Mouse (Mus musculus): ENCODE results near the gene Atg2b. TPM values are rescaled to one million over a fixed set of nuclear protein-coding genes. Genes with fewer than 3 reads are reported as not detected.

The Atg2b gene
- polyA plus RNA-seq, 1 experiment, result 31.2 TPM

DNA sequence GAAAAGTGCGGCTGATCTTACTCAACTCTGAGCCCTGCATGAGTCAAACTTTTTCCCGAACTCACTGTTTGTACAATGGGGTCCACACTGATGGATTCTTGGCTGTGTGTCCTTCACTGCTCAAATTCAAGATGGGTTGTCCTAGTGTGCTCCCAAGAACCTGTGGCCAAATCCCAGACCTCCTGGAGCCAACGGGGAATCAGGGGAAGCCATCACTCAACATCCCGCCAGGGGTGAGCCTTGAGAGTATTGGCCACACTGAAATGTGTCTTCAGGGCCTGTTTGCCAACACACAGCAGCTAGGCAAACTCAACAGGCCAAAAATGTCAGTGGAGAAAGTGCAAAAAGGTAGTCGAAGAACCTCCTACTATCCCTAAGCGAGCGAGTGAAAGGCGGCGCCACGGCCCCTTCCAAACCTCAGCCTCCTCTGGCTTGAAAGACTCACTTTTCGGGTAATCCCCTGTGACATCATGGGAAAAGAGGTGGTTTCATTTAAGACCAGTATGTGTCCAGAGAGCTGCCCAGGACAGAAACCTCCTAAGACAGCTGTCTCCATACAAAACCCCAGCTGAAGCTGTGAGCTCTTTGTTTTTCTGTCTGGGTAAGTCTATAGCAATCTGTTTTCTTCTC lies 82.3 kb downstream of the Atg2b start, which contains the start of gene Bdkrb1:
Bdkrb1 (plus strand) TSS at position 505 of the 630 bp plus-strand sequence.
- Histone ChIP-seq H3K27ac (ENCODE audit: insufficient read depth, low read length) (no peak within 1 kb of the TSS), H3K4me1 (ENCODE audit: control insufficient read depth, insufficient read depth, low read length) (no peaks in the 10 kb centered on the region), H3K4me3 (ENCODE audit: insufficient read depth, low read length) (no peak within 1 kb of the TSS)
- TF ChIP-seq POLR2A (IDR thresholded peaks at IDR 0.05; ENCODE audit: extremely low read depth, insufficient read depth, low read length) (no peak), CTCF (IDR thresholded peaks at IDR 0.05; ENCODE audit: extremely low read depth, insufficient read depth, low read length) (no peak)

DNA sequence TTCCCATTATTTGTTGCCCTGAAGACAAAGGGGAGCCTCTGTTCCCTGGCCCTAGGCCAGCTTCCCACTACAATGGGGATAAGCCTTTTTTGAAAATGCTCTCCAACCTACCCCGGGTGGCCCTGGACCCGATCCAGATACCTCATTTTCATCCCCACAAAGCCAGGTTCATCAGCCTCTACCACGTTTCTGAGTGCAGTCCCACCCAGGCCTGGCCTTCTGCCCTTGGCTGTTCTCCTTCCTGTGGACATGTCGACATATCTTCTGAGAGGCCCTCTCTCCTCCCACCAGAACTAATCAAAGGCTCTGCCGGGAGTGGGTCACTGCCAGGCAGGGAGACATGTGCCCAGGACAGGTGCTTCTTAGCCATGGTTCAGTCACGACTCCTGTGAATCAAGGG lies 83.4 kb downstream of the Atg2b start:
- TF ChIP-seq CTCF (IDR thresholded peaks at IDR 0.05; ENCODE audit: extremely low read depth, insufficient read depth, low read length), result no peak
- TF ChIP-seq POLR2A (IDR thresholded peaks at IDR 0.05; ENCODE audit: extremely low read depth, insufficient read depth, low read length), result no peak
- Histone ChIP-seq H3K27ac (ENCODE audit: insufficient read depth, low read length) (no peak overlapping the region), H3K4me1 (ENCODE audit: control insufficient read depth, insufficient read depth, low read length) (no peaks in the 10 kb centered on the region), H3K4me3 (ENCODE audit: insufficient read depth, low read length) (no peak overlapping the region)

DNA sequence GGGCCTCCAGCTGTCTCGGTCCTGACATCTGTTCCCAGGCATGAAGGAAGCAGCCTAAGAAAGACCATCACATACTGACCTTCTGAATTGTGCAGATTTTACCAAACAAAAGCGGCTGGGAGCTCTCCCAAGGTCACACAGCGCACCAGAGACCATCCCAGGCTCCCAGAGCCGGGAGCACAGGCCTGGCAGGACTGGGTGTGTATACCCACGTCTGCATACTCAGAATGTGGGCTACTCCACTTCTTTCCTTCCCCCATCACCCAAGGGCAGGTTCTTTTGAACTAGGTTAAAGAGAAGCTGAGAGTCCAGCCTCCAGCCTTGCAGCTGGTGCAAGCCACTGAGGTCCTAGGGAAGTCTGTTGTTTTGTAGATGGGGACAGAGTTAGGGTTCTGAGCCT lies 85.9 kb downstream of the Atg2b start:
- TF ChIP-seq CTCF (IDR thresholded peaks at IDR 0.05; ENCODE audit: extremely low read depth, insufficient read depth, low read length), result no peak
- no peak for TF ChIP-seq POLR2A (IDR thresholded peaks at IDR 0.05; ENCODE audit: extremely low read depth, insufficient read depth, low read length)
- H3K27ac ChIP-seq (ENCODE audit: insufficient read depth, low read length), result no peak overlapping the region
- H3K4me3 ChIP-seq (ENCODE audit: insufficient read depth, low read length), result no peak overlapping the region
- no peaks in the 10 kb centered on the region for H3K4me1 ChIP-seq (ENCODE audit: control insufficient read depth, insufficient read depth, low read length)

DNA sequence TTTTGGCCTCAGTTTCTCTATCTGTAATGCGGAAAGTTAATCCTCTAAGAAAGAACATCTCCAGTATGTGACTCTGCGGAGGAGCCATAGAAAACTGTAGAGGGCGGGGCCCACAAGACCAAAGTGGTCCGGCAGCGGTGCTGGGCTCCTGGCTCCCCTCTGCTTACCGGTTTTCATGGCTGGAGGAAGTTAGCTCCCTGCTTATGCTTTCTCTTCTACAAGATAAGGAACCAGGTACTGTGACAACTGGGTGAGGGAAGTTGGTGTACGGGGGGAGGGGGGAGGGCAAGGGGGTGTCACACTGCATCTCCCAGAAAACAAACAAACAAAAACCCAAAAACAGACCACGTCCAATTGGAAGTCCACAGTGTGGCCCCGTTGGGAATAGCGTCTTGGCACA lies 86.5 kb downstream of the Atg2b start:
- no peak for TF ChIP-seq POLR2A (IDR thresholded peaks at IDR 0.05; ENCODE audit: extremely low read depth, insufficient read depth, low read length)
- no peak for TF ChIP-seq CTCF (IDR thresholded peaks at IDR 0.05; ENCODE audit: extremely low read depth, insufficient read depth, low read length)

DNA sequence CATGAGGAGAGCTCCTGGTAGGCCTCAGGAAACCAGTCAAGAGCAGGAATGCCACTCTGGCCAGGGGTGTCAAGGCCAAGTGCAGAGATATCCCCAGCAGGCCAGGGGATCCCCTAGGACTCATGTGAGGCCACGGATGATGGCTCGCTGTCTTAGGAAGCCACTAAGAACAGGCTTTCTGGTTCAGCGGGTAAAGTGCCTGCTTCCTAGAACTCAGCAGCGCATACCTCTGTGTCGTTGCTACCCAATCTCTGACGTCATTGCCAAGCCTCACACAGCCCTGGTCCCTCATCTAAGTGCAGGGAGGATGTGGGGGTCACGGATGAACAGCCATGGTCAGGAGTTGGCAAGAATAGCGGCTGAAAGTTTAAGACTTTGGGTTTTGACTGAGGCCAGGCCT lies 87.9 kb downstream of the Atg2b start:
- no peak for TF ChIP-seq CTCF (IDR thresholded peaks at IDR 0.05; ENCODE audit: extremely low read depth, insufficient read depth, low read length)
- TF ChIP-seq POLR2A (IDR thresholded peaks at IDR 0.05; ENCODE audit: extremely low read depth, insufficient read depth, low read length), result no peak
- Histone ChIP-seq H3K4me3 (ENCODE audit: insufficient read depth, low read length) (no peak overlapping the region), H3K27ac (ENCODE audit: insufficient read depth, low read length) (no peak overlapping the region), H3K4me1 (ENCODE audit: control insufficient read depth, insufficient read depth, low read length) (no peaks in the 10 kb centered on the region)

More for the DNA sequence above, 86.5 kb downstream of the Atg2b start:
- H3K4me3 ChIP-seq (ENCODE audit: insufficient read depth, low read length), result no peak overlapping the region
- H3K4me1 ChIP-seq (ENCODE audit: control insufficient read depth, insufficient read depth, low read length), result no peaks in the 10 kb centered on the region
- no peak overlapping the region for H3K27ac ChIP-seq (ENCODE audit: insufficient read depth, low read length)

DNA sequence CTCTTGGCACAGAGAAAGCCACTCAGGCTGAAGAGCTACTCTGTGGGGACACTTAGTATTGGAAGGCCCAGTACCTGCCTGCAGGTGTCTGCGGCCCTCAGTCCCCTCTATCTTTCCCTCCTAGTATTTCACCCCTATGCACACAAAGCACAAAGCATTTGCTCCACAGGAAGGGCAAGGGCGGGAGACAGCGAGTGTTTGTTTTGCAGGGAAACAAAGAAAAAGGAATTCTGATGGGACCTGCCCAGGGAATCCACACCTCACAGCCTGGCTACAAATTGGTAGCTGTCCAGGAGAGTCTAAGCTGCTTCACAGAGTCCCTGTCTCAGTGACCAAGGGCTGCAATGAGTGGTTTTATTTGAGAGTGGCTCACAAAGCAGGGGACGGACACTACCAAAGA lies 91.5 kb downstream of the Atg2b start:
- TF ChIP-seq CTCF (IDR thresholded peaks at IDR 0.05; ENCODE audit: extremely low read depth, insufficient read depth, low read length) (no peak), POLR2A (IDR thresholded peaks at IDR 0.05; ENCODE audit: extremely low read depth, insufficient read depth, low read length) (no peak)
- H3K27ac ChIP-seq (ENCODE audit: insufficient read depth, low read length), result no peak overlapping the region
- no peak overlapping the region for H3K4me3 ChIP-seq (ENCODE audit: insufficient read depth, low read length)
- H3K4me1 ChIP-seq (ENCODE audit: control insufficient read depth, insufficient read depth, low read length), result no peaks in the 10 kb centered on the region

DNA sequence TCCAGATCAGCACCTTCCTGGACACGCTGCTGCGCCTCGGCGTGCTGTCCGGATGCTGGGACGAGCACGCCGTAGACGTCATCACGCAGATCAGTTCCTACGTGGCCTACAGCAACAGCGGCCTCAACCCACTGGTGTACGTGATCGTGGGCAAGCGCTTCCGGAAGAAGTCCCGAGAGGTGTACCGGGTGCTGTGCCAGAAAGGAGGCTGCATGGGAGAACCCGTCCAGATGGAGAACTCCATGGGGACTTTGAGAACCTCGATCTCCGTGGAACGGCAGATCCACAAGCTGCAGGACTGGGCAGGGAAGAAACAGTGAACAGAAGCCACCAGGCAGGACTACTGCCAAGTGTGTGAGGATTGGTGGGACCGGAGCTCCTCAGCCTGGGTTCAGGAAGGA lies 92.7 kb downstream of the Atg2b start:
- no peak for TF ChIP-seq POLR2A (IDR thresholded peaks at IDR 0.05; ENCODE audit: extremely low read depth, insufficient read depth, low read length)
- no peak for TF ChIP-seq CTCF (IDR thresholded peaks at IDR 0.05; ENCODE audit: extremely low read depth, insufficient read depth, low read length)
- Histone ChIP-seq H3K27ac (ENCODE audit: insufficient read depth, low read length) (no peak overlapping the region), H3K4me1 (ENCODE audit: control insufficient read depth, insufficient read depth, low read length) (no peaks in the 10 kb centered on the region), H3K4me3 (ENCODE audit: insufficient read depth, low read length) (no peak overlapping the region)

DNA sequence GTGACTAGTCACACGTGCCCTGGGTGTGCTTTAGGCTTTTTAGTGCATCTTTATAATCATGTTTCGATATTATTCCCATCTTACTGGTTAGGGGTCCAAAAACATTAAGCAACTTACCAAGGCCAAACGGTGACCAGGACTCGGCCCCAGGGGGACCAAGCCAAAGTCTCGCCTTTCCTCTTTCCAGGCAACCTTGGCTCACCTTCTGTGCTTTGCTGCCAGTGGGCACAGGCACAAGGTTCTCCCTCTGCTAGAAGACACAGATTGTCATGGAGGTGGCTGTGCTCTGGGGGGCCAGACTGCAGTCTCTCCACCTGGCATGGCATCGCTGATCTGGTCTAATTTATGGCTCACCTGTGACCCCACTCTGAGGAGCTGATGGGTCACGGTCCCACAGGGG lies 94.2 kb downstream of the Atg2b start:
- TF ChIP-seq CTCF (IDR thresholded peaks at IDR 0.05; ENCODE audit: extremely low read depth, insufficient read depth, low read length) (no peak), POLR2A (IDR thresholded peaks at IDR 0.05; ENCODE audit: extremely low read depth, insufficient read depth, low read length) (no peak)
- Histone ChIP-seq H3K4me3 (ENCODE audit: insufficient read depth, low read length) (no peak overlapping the region), H3K27ac (ENCODE audit: insufficient read depth, low read length) (no peak overlapping the region), H3K4me1 (ENCODE audit: control insufficient read depth, insufficient read depth, low read length) (no peaks in the 10 kb centered on the region)

DNA sequence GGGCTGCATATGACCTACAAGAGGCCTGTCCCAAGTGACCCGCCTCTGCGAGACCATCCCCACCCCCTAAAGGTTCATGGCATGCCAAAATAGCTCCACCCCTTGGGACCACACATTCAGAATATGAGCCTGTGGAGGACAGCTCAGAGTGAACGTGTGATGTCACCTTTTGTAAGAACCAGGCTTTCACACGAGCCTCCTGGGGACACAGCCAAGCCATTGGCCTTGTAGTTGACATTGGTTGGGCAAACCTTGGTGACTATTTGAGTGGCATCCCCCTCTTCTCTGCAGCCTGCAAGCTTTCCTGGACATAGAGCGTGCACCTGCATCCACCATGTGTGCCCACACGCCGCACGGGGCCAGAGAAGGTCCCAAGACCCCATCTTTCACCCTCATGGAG lies 97.5 kb downstream of the Atg2b start:
- TF ChIP-seq POLR2A (IDR thresholded peaks at IDR 0.05; ENCODE audit: extremely low read depth, insufficient read depth, low read length) (no peak), CTCF (IDR thresholded peaks at IDR 0.05; ENCODE audit: extremely low read depth, insufficient read depth, low read length) (no peak)
- H3K4me3 ChIP-seq (ENCODE audit: insufficient read depth, low read length), result no peak overlapping the region
- no peak overlapping the region for H3K27ac ChIP-seq (ENCODE audit: insufficient read depth, low read length)
- no peaks in the 10 kb centered on the region for H3K4me1 ChIP-seq (ENCODE audit: control insufficient read depth, insufficient read depth, low read length)

DNA sequence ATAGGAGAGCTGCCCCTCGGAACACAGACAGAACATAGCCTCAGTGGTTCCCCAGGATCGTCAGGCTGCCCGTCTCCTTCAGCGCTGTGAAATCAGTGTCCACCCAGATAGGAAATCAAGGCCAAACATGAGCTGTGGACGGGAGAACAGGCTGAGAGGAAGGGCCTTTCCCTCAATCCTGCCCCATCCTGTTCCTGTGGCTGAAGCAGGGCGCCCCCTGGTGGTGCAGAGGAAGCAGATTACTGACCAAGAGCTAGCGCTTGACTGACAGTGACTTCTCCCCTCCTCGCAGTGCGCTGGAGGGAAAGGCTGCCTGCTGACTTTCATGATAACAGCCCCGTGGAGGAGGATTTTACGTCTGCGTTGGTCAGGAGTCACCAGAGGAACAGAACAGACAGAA lies 100.2 kb downstream of the Atg2b start:
- TF ChIP-seq CTCF (IDR thresholded peaks at IDR 0.05; ENCODE audit: extremely low read depth, insufficient read depth, low read length), result peak; percentile 82
- no peak for TF ChIP-seq POLR2A (IDR thresholded peaks at IDR 0.05; ENCODE audit: extremely low read depth, insufficient read depth, low read length)
- Histone ChIP-seq H3K4me1 (ENCODE audit: control insufficient read depth, insufficient read depth, low read length) (no peaks in the 10 kb centered on the region), H3K4me3 (ENCODE audit: insufficient read depth, low read length) (no peak overlapping the region), H3K27ac (ENCODE audit: insufficient read depth, low read length) (no peak overlapping the region)

Data from cortical plate, adult 2 months (tissue).